Mouse (Mus musculus): ENCODE measurements around the gene Tmem91. TPM values are rescaled to one million over a fixed set of nuclear protein-coding genes. Genes with fewer than 3 reads are reported as not detected.
A peak's percentile ranks its signal among the peaks of the same experiment; 100 is the strongest.

Tmem91 gene
- total and polyA plus RNA-seq, 3 experiments = 0.55 to 1.3 TPM; not detected in 1

- dilution Hi-C loops (cut with MboI; ENCODE audit: extremely low pct_ligation_motif_present, extremely low pct_unique_long_range_greater_than_20kb, low sequenced_read_pairs) = no loop called here
- Histone ChIP-seq H3K79me2 (replicated peaks; ENCODE audit: control insufficient read depth, extremely low read depth, insufficient read depth, poor library complexity, severe bottlenecking) (peaks cover 16% of the 10 kb centered on the region), H3K9ac (ENCODE audit: insufficient read depth, low read depth) (no peak overlapping the region), H3K27ac (ENCODE audit: insufficient read depth, low read depth) (no peak overlapping the region), H3K9me3 (replicated peaks; ENCODE audit: low read length) (no peaks in the 10 kb centered on the region), H3K4me2 (ENCODE audit: insufficient read depth, low read depth, poor library complexity, severe bottlenecking) (no peak overlapping the region), H3K27me3 (replicated peaks) (no peaks in the 10 kb centered on the region), H3K4me3 (replicated peaks in 1 of 3; ENCODE audit: low read depth in 2 of 3, low read length in 2 of 3, poor library complexity in 1 of 3) (no peak overlapping the region), H3K36me3 (replicated peaks in 1 of 2; ENCODE audit: control insufficient read depth in 1 of 2, insufficient read depth in 1 of 2, low read length in 1 of 2) (peaks cover 0 to 2% of the 10 kb centered on the region in 2 experiments), H3K4me1 (ENCODE audit: control insufficient read depth in 1 of 2, insufficient read depth in 2 of 2) (peaks cover 8 to 30% of the 10 kb centered on the region in 2 experiments)
- in situ Hi-C loops (cut with MboI; ENCODE audit: low pct_ligation_motif_present, low pct_unique_long_range_greater_than_20kb, low sequenced_read_pairs) = no loop called here
- no peak for TF ChIP-seq POLR2AphosphoS2 (IDR thresholded peaks at IDR 0.05; ENCODE audit: low read depth, low read length)
- no peak for TF ChIP-seq MAZ (IDR thresholded peaks at IDR 0.05; ENCODE audit: low read depth, low read length)
- no peak for TF ChIP-seq TBP (conservative IDR thresholded peaks at IDR 0.05; ENCODE audit: low read depth, low read length)
- TF ChIP-seq KAT2A (IDR thresholded peaks at IDR 0.05; ENCODE audit: insufficient replicate concordance, low read length) = no peak
- TF ChIP-seq BHLHE40 (IDR thresholded peaks at IDR 0.05; ENCODE audit: low read depth, low read length) = no peak
- TF ChIP-seq CHD2 (IDR thresholded peaks at IDR 0.05; ENCODE audit: low read length) = no peak
- TF ChIP-seq ZNF384 (IDR thresholded peaks at IDR 0.05; ENCODE audit: low read depth, low read length) = 0 out of 2 replicates have a peak, but pooled peaks have one; percentile 12
- no peak for DNase-seq (ENCODE audit: extremely low read depth)
These were observed 19.2 kb downstream of the Tmem91 start for GRCm38 (mm10) chr7:25655601-25656428.

GRCm38 (mm10) chr7:25652244-25652759 lies 22.7 kb downstream of the Tmem91 start:
- dilution Hi-C loops (cut with MboI; ENCODE audit: extremely low pct_ligation_motif_present, extremely low pct_unique_long_range_greater_than_20kb, low sequenced_read_pairs) = no loop called here
- Histone ChIP-seq H3K4me1 (ENCODE audit: control insufficient read depth in 1 of 2, insufficient read depth in 2 of 2) (peaks cover 12 to 39% of the 10 kb centered on the region in 2 experiments), H3K27ac (ENCODE audit: insufficient read depth, low read depth) (no peak overlapping the region), H3K4me2 (ENCODE audit: insufficient read depth, low read depth, poor library complexity, severe bottlenecking) (no peak overlapping the region), H3K36me3 (replicated peaks in 1 of 2; ENCODE audit: control insufficient read depth in 1 of 2, insufficient read depth in 1 of 2, low read length in 1 of 2) (no peaks in the 10 kb centered on the region), H3K27me3 (replicated peaks) (no peaks in the 10 kb centered on the region), H3K9ac (ENCODE audit: insufficient read depth, low read depth) (no peak overlapping the region), H3K79me2 (replicated peaks; ENCODE audit: control insufficient read depth, extremely low read depth, insufficient read depth, poor library complexity, severe bottlenecking) (no peaks in the 10 kb centered on the region), H3K9me3 (replicated peaks; ENCODE audit: low read length) (no peaks in the 10 kb centered on the region), H3K4me3 (replicated peaks in 1 of 3; ENCODE audit: low read depth in 2 of 3, low read length in 2 of 3, poor library complexity in 1 of 3) (no peak overlapping the region)
- no peak for TF ChIP-seq NELFE (IDR thresholded peaks at IDR 0.05; ENCODE audit: low read depth, low read length)
- TF ChIP-seq MAFK (IDR thresholded peaks at IDR 0.05; ENCODE audit: insufficient replicate concordance, low read length) = no peak
- no peak for TF ChIP-seq RAD21 (IDR thresholded peaks at IDR 0.05; ENCODE audit: low read depth, low read length)
- no peak for TF ChIP-seq RCOR1 (conservative IDR thresholded peaks at IDR 0.05; ENCODE audit: low read depth, low read length)
- TF ChIP-seq GABPA (IDR thresholded peaks at IDR 0.05; ENCODE audit: insufficient replicate concordance, low read depth, low read length) = no peak
- no peak for TF ChIP-seq BHLHE40 (IDR thresholded peaks at IDR 0.05; ENCODE audit: low read depth, low read length)
- TF ChIP-seq ETS1 (conservative IDR thresholded peaks at IDR 0.05; ENCODE audit: low read depth, low read length) = no peak
- no peak for TF ChIP-seq KAT2A (IDR thresholded peaks at IDR 0.05; ENCODE audit: insufficient replicate concordance, low read length)
- no peak for TF ChIP-seq NRF1 (IDR thresholded peaks at IDR 0.05; ENCODE audit: low read depth, low read length)
- no peak for TF ChIP-seq EP300 (IDR thresholded peaks at IDR 0.05; ENCODE audit: low read length)
- TF ChIP-seq JUN (IDR thresholded peaks at IDR 0.05; ENCODE audit: insufficient read depth, low read depth, low read length) = no peak
- no peak for TF ChIP-seq USF2 (conservative IDR thresholded peaks at IDR 0.05; ENCODE audit: low read depth, low read length)
- no peak for TF ChIP-seq CHD2 (IDR thresholded peaks at IDR 0.05; ENCODE audit: low read length)
- TF ChIP-seq E2F4 (IDR thresholded peaks at IDR 0.05; ENCODE audit: insufficient replicate concordance, low read depth, low read length) = no peak
- no peak for TF ChIP-seq ZMIZ1 (IDR thresholded peaks at IDR 0.05; ENCODE audit: low read depth, low read length)
- TF ChIP-seq JUND (conservative IDR thresholded peaks at IDR 0.05; ENCODE audit: low read depth, low read length) = no peak
- no peak for TF ChIP-seq SIN3A (IDR thresholded peaks at IDR 0.05; ENCODE audit: low read length)
- TF ChIP-seq PAX5 (IDR thresholded peaks at IDR 0.05; ENCODE audit: low read length) = no peak
- TF ChIP-seq POLR2A (IDR thresholded peaks at IDR 0.05; ENCODE audit: low read depth, low read length) = no peak
- no peak for DNase-seq (ENCODE audit: extremely low read depth)
- in situ Hi-C loops (cut with MboI; ENCODE audit: low pct_ligation_motif_present, low pct_unique_long_range_greater_than_20kb, low sequenced_read_pairs) = no loop called here
